Mouse (Mus musculus): ENCODE measurements around the gene Pum3. TPM values are rescaled to one million over a fixed set of nuclear protein-coding genes. Genes with fewer than 3 reads are reported as not detected.
A peak's percentile ranks its signal among the peaks of the same experiment; 100 is the strongest.

The Pum3 gene
- polyA plus RNA-seq, 1 experiment: 33.1 TPM

GRCm38 (mm10) chr19:27417375-27417774 lies 12.2 kb downstream of the Pum3 start:
- TF ChIP-seq CTCF (IDR thresholded peaks at IDR 0.05; ENCODE audit: borderline replicate concordance, extremely low read depth, insufficient read depth, insufficient read length) (no peak), POLR2A (IDR thresholded peaks at IDR 0.05; ENCODE audit: borderline replicate concordance, extremely low read depth, insufficient read depth, insufficient read length, poor library complexity, severe bottlenecking) (no peak)
- no peak for DNase-seq (ENCODE audit: low read depth)

- peak; percentile 59 for DNase-seq (ENCODE audit: low read depth)
- no peak for TF ChIP-seq POLR2A (IDR thresholded peaks at IDR 0.05; ENCODE audit: borderline replicate concordance, extremely low read depth, insufficient read depth, insufficient read length, poor library complexity, severe bottlenecking)
- TF ChIP-seq CTCF (IDR thresholded peaks at IDR 0.05; ENCODE audit: borderline replicate concordance, extremely low read depth, insufficient read depth, insufficient read length): peak; percentile 73
Observed at GRCm38 (mm10) chr19:27416569-27416968, 13.1 kb downstream of the Pum3 start.

DNA sequence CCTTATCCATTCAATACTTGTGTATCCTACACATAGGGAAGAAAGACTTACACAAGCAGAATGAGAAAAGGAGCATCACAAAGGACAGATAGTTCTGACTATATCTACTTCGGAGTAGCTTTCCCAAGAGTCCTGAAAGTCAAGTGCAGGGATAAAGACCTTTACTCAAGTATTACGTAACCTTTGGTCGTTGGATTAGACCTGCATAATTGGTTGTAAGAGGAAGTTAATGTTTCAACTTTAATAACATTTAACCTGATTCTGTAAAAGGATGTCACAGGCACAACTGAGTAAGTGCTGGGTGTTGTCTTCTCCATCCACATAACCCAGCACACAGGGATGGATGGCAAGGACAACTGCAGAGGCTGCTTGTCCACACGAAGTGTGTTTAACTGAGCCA lies 18.3 kb downstream of the Pum3 start:
- no peak for TF ChIP-seq CTCF (IDR thresholded peaks at IDR 0.05; ENCODE audit: borderline replicate concordance, extremely low read depth, insufficient read depth, insufficient read length)
- no peak for DNase-seq (ENCODE audit: low read depth)

- TF ChIP-seq CTCF (IDR thresholded peaks at IDR 0.05; ENCODE audit: borderline replicate concordance, extremely low read depth, insufficient read depth, insufficient read length) (no peak), POLR2A (IDR thresholded peaks at IDR 0.05; ENCODE audit: borderline replicate concordance, extremely low read depth, insufficient read depth, insufficient read length, poor library complexity, severe bottlenecking) (no peak)
- no peak for DNase-seq (ENCODE audit: low read depth)
Observed at GRCm38 (mm10) chr19:27410751-27411150, 18.9 kb downstream of the Pum3 start.

- DNase-seq (ENCODE audit: low read depth): no peak
- TF ChIP-seq CTCF (IDR thresholded peaks at IDR 0.05; ENCODE audit: borderline replicate concordance, extremely low read depth, insufficient read depth, insufficient read length) (no peak), POLR2A (IDR thresholded peaks at IDR 0.05; ENCODE audit: borderline replicate concordance, extremely low read depth, insufficient read depth, insufficient read length, poor library complexity, severe bottlenecking) (no peak)
Observed at GRCm38 (mm10) chr19:27409782-27410181, 19.8 kb downstream of the Pum3 start.

DNA sequence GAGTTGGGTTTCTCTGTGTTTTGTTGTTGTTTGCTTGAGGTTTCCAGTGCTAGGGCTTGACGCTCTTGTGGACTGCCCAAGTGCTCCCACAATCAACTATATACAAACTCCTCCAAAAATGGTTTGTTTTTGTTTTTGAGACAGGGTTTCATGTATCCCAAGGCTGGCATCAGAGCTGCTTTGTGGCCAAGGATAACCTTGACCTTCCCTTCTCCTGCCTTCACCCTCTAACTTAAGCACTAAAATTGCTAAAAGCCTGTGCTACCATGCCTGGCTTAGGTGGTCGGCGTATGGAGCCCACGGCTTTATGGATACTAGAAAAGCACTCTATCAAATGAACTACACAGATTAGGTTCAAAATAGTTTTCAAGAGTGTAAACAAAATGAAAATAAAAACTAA lies 20.4 kb downstream of the Pum3 start:
- no peak for DNase-seq (ENCODE audit: low read depth)
- TF ChIP-seq POLR2A (IDR thresholded peaks at IDR 0.05; ENCODE audit: borderline replicate concordance, extremely low read depth, insufficient read depth, insufficient read length, poor library complexity, severe bottlenecking) (no peak), CTCF (IDR thresholded peaks at IDR 0.05; ENCODE audit: borderline replicate concordance, extremely low read depth, insufficient read depth, insufficient read length) (no peak)

GRCm38 (mm10) chr19:27397797-27398196 lies 31.8 kb downstream of the Pum3 start:
- DNase-seq (ENCODE audit: low read depth): no peak

DNA sequence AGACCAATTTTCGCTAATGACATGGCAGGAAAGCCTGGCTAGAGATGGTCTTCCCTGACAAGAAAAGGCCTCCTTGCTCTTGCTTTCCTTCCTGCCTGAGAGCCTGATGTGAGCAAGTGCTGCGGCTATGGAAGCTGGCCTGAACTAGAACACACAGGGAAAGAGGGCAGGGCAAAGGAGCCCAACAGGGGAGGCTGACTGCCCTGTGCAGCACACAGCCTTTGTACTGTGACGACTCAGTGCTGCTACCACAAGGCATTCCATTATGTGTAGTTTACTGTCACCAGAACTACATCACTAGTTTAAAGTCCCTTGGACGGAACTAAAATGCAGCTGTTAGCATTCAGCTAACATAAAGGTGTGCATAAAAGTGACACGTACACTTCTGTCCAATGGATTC lies 32.4 kb downstream of the Pum3 start:
- TF ChIP-seq POLR2A (IDR thresholded peaks at IDR 0.05; ENCODE audit: borderline replicate concordance, extremely low read depth, insufficient read depth, insufficient read length, poor library complexity, severe bottlenecking): no peak
- TF ChIP-seq CTCF (IDR thresholded peaks at IDR 0.05; ENCODE audit: borderline replicate concordance, extremely low read depth, insufficient read depth, insufficient read length): no peak
- no peak for DNase-seq (ENCODE audit: low read depth)

More at GRCm38 (mm10) chr19:27397797-27398196, 31.8 kb downstream of the Pum3 start:
- TF ChIP-seq POLR2A (IDR thresholded peaks at IDR 0.05; ENCODE audit: borderline replicate concordance, extremely low read depth, insufficient read depth, insufficient read length, poor library complexity, severe bottlenecking) (no peak), CTCF (IDR thresholded peaks at IDR 0.05; ENCODE audit: borderline replicate concordance, extremely low read depth, insufficient read depth, insufficient read length) (no peak)

DNA sequence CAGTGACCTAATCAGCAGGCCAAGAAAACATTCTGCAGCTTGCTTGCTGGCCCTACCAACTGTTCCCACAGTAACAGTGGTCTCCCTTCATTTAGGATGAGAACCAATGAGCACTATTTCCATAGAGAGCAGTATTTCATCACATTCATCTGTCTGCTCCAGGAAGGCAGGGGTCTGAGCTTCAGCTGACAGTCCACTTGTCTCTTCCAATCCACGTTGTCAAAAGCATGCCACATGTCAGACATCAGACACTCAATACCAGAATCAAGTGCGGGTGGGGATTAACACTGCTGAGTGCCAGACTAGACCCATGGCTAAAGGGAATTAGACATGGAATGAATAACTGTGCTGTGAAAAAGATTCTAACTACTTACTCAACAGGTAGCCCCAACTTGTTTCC lies 32.9 kb downstream of the Pum3 start:
- no peak for DNase-seq (ENCODE audit: low read depth)
- TF ChIP-seq CTCF (IDR thresholded peaks at IDR 0.05; ENCODE audit: borderline replicate concordance, extremely low read depth, insufficient read depth, insufficient read length) (no peak), POLR2A (IDR thresholded peaks at IDR 0.05; ENCODE audit: borderline replicate concordance, extremely low read depth, insufficient read depth, insufficient read length, poor library complexity, severe bottlenecking) (no peak)

DNA sequence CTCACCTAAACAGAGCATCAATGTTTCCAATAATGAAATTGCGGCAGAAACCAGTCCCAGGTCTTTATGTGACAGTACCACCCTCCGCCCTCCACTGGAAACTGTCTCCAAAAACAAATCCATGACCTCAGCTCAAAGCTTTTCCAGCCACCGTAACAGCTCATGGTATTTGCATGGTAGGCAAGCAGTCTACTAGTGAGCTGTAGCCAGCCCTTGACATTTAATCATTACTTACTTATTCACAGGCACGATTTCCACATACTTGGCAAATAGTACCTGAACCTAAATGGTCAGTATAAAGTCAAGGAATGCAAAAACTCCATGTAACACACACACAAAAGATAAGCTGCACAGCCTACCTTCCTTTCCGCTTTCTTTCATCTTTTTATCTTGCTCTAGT lies 33.7 kb downstream of the Pum3 start:
- no peak for DNase-seq (ENCODE audit: low read depth)
- TF ChIP-seq POLR2A (IDR thresholded peaks at IDR 0.05; ENCODE audit: borderline replicate concordance, extremely low read depth, insufficient read depth, insufficient read length, poor library complexity, severe bottlenecking): no peak
- TF ChIP-seq CTCF (IDR thresholded peaks at IDR 0.05; ENCODE audit: borderline replicate concordance, extremely low read depth, insufficient read depth, insufficient read length): no peak

GRCm38 (mm10) chr19:27395481-27395880 lies 34.1 kb downstream of the Pum3 start:
- DNase-seq (ENCODE audit: low read depth): no peak
- no peak for TF ChIP-seq POLR2A (IDR thresholded peaks at IDR 0.05; ENCODE audit: borderline replicate concordance, extremely low read depth, insufficient read depth, insufficient read length, poor library complexity, severe bottlenecking)
- peak; percentile 41; the same call in 1 of the 2 replicates for TF ChIP-seq CTCF (IDR thresholded peaks at IDR 0.05; ENCODE audit: borderline replicate concordance, extremely low read depth, insufficient read depth, insufficient read length)

- DNase-seq (ENCODE audit: low read depth): no peak
- no peak for TF ChIP-seq POLR2A (IDR thresholded peaks at IDR 0.05; ENCODE audit: borderline replicate concordance, extremely low read depth, insufficient read depth, insufficient read length, poor library complexity, severe bottlenecking)
Observed at GRCm38 (mm10) chr19:27394341-27394990, 35.2 kb downstream of the Pum3 start.

Measured in brain, embryonic 14.5 days (tissue).